Mouse (Mus musculus): Measurements from ENCODE around the gene Casq1.
"Not testable (repeated sequence)": the region's sequence is repeated elsewhere in the genome, so short reads cannot be mapped to it uniquely, and the experiment has no call there.

Casq1 gene

DNA sequence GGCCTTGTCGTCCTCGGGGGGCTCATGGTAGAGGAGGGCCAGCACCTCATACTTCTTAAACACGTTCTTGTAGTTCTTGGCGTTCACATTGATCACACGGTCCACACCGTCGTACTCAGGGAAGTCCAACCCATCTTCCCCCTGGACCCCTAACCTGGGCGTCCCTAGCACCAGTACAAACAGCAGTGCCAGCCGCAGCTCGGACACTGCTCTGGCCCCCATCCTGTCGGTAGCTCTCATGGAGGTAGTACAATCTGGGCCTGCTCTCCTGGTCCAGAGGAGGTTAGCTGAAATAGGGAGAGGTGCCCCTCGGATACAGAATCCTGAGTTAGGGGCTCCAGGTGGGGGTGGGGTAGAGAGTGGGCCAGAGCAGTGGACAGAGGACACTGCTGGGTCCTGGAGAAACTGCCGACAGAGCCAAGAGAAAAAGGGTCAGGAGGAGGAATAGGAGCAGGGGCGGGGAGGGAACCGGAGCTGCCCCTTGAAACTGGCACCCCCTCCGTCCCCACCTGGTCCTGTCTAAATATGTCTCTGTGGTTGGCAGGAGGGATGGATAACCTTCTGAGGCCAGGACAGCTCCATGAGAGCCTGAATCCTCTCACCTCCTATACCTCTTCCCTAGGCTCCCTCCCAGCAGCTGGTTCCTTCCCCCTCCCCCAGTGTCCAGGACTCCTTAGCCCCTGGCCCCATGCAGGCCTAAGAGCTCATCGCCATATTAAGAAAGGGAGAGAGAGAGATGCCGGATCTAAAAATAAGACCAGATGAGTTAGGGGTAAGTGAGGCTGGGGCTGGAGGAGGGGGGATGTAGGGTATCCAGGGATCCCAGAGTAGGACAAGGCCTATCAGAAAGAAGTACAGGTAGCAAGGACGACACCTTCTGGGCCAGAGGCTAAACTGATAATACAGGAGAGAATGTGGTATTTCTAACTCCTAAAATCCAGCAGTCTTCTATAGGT lies at the start of gene Casq1:
Gene Casq1 (minus strand): TSS at position 418 of the 956 bp plus-strand sequence.
- no peak for DNase-seq (ENCODE audit: low spot score in 2 of 2)

DNA sequence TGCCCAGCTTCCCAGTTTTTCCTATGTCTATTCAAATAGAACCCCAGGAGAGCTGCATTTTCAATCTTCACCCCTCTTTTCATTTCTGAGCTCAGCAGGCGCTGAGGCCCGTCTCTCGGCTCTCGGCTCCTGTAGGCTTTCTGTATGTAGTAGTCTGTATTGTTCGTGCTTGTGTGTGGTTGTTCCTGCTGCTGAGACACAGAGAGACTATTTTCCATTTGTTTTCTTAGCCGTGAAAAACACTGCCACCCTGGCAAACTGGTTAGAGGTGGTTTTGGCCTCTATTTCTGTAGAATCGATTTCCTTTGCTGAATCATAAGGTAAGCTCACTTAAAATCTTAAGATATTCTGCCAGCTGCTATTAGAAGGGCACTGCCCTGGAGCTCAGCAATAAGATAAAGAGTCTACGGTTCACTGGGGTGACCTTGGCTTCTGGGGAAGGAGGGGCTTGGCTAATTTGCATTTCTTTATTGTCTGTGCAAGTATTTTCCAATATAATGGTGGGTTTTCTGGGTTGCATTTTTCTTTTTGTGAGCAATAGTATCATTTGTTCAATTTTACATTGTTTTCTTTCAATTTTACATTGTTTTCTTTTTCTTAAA lies 41.9 kb upstream of the Casq1 start, which contains the start of gene Igsf8:
Gene Igsf8 (plus strand): TSS at position 165 of the 602 bp plus-strand sequence.
- DNase-seq (ENCODE audit: low spot score in 2 of 2) = no peak

GRCm38 (mm10) chr1:172258314-172258713 lies 38.6 kb upstream of the Casq1 start, which contains the start of gene Atp1a4:
Gene Atp1a4, minus strand, starts transcription at chr1:172258414.
- DNase-seq (ENCODE audit: low spot score in 2 of 2) = no peak

DNA sequence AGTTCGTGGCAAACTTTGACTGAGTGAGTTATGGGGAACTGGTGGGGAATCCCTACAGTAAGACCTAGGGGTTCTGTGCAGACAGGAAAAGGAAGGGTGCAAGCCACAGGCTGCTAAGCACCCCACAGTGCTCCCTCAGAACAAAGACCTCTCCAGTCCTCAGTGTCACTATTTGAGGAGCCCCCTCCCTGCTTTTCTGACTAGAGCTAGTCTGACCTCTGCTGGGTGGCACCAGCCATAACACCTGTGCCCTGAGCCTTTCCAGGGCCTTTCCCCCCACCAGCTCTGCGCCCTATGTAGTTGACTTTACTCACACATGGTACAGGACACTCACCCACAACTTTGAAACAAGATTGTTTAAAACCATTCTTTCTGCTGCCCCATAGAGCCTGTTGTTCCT lies 28.0 kb upstream of the Casq1 start:
- DNase-seq (ENCODE audit: low spot score in 2 of 2) = no peak

- DNase-seq (ENCODE audit: low spot score in 2 of 2) = no peak
Measured at GRCm38 (mm10) chr1:172247216-172247615, 27.5 kb upstream of the Casq1 start.

- DNase-seq (ENCODE audit: low spot score in 2 of 2) = not testable (repeated sequence)
Measured at GRCm38 (mm10) chr1:172244645-172245044, 25.0 kb upstream of the Casq1 start.

DNA sequence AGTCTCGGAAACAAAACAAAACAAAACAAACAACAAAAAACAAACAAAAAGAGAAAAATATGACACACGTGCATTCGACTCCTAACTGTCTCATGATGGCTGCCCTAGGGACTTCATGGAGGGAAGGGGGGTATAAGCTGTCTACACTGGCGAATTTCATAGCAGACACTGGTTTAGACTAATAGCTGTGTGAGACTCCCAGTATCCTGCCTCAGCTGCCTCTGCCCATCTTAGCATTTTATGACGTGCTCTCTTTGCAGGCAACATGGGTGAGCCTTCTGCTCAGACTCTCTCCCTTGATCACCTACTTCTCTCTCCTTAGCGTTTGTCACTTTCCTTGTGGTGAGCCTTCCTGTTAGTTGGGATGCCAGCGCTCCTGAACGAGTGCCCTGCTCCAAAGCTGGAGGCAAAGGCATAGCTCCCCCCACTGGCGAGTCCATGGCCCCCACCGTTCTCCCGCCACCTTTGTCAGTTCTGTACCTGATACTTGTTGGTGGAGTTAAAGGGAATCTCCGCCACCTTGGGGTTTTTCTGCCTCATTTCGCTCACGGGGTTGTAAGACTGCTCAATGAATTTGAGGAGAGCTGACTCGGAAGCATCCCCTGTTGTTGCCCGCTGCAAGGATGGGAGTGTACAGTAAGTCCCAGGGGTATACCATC lies 24.0 kb upstream of the Casq1 start:
- DNase-seq (ENCODE audit: low spot score in 2 of 2) = no peak

GRCm38 (mm10) chr1:172242401-172242800 lies 22.7 kb upstream of the Casq1 start:
- DNase-seq (ENCODE audit: low spot score in 2 of 2) = peak; percentile 53 to 60

DNA sequence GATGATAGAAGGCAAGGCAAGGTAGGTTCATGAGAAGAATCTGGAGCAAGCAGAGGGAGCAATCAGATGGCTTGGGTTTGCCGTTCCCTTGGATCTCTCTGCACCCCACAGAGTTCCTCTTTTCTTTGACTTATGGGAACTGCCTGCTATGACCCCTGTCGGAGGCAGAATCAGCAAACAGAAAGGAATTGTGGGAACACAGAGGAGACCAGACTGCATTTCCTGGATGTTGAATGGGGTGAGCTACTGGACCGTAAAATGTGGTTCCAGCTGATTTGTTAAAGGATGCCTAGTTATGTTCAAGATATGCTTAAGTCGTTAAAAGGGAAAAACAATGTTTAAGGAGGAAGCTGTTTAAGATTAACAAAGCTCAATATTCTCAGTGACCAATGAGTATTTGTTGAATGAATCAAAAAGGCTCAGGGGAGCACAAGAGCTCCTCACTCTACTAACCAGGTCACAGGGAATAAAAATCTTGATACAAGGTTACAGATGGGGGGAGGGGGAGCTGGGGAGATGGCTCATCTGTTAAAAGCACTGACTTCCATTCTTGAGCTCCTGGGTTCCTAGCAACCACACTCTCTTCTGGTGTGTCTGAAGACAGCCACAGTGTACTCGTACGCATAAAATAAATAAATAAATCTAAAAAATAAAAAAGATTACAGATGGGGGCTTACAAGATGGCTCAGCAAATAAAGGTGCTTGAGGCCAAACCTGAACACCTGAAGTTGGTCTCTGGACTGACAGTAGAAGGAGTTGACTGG lies 21.5 kb upstream of the Casq1 start:
- DNase-seq (ENCODE audit: low spot score in 2 of 2) = peak in 1 of 2 experiments; percentile 21

- DNase-seq (ENCODE audit: low spot score in 2 of 2) = no peak
Measured at GRCm38 (mm10) chr1:172229215-172229614, 9.5 kb upstream of the Casq1 start.

DNA sequence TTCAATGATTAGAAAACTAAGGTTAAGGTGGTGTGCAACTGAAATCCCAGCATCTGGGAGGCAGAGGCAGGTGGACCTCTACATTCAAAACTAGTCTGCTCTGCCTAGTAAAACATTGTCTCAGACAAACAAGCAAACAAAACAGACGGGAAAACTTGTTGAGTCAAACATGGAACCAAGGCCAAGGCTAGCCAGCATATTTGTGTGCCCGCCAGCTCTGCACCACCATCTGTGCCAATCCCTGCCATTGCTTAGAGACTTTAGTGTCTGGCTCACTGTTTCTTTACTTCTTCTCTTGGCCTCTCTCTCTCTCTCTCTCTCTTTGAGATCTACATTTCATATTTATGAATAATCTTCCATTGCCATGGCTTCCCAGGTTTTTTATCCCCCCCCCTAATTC lies 8.5 kb upstream of the Casq1 start:
- DNase-seq (ENCODE audit: low spot score in 2 of 2) = no peak

GRCm38 (mm10) chr1:172221297-172222063 lies 1.8 kb upstream of the Casq1 start:
- no peak for DNase-seq (ENCODE audit: low spot score in 2 of 2)

- DNase-seq (ENCODE audit: low spot score in 2 of 2) = peak; percentile 91 to 92
Measured at GRCm38 (mm10) chr1:172220414-172220813, 746 bp upstream of the Casq1 start.

DNA sequence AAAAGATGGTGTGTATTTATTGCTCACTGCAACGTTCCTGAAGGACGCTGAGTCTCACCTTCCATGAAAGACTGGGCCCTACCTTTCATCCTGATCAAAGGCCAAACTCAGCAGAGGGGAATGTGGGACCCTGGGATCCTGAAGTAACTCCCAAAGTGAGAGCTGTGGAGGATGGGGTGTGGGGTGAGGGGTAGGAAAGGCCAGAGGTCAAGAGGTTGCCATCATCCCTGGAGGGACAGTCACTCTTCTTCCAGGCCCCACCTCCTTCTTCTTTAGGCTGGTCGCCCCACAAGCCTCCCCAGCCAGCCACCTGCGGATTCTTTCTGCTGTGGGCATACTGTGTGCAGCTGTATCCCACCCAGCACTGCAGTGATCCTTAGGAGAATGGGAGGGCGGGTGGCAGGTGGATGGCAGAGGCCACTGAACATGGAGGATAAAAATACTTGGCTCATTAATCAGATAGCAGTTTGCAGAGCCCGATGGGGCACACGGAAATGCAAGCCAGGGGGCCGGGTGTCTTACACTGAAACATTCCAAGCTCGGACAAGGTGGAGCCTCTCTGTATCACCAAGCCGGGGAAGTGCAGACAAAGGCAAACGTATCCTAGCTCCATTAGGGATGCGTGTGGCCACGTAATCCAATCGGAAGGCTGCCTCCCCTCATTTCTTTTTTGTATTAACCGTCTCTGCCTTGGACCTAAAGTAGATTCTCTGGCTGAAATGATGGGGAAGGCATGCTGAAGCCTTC lies 1.3 kb downstream of the Casq1 start:
- no peak for DNase-seq (ENCODE audit: low spot score in 2 of 2)

- peak; percentile 93 to 94 for DNase-seq (ENCODE audit: low spot score in 2 of 2)
Measured at GRCm38 (mm10) chr1:172217148-172217547, 2.5 kb downstream of the Casq1 start.

GRCm38 (mm10) chr1:172214748-172215147 lies 4.9 kb downstream of the Casq1 start:
- DNase-seq (ENCODE audit: low spot score in 2 of 2) = peak in 1 of 2 experiments; percentile 67

DNA sequence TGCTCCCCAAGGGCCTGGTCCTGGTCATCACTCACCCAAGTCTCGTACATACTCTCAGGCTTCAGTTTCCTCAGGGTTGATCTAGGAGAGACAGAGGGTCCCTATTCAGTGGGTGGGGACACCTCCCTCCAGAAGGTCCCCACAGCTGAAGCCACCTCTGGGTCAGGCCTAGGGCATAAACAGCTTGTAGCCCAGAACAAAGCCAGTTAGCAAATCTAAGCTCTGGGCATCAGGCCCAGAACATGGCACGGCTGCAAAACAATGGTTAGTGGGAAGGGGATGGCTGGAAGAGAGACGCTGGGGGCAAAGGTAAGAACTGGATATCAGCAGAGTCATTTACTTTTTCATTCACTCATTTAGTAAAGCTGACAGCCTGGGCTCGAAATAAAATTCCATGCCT lies 5.9 kb downstream of the Casq1 start:
- DNase-seq (ENCODE audit: low spot score in 2 of 2) = no peak

DNA sequence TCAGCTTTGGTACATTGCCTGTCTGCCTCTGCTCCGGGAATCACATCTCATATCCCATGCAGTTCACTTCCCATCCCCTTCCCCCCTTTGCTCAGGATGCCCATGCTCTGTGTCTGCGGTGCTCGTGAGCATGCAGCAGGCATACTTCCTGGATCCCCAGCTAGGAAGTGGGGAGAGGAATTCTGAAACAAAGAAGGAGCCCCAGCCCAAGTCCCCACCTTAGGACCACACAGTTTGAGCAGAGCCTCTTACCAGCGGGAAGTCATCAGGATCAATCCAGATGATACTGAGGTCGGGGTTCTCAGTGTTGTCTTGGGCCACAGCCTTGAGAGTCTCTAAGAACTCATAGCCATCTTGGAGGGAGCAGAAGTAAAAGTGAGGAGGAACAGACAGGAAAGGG lies 6.9 kb downstream of the Casq1 start:
- DNase-seq (ENCODE audit: low spot score in 2 of 2) = no peak

DNA sequence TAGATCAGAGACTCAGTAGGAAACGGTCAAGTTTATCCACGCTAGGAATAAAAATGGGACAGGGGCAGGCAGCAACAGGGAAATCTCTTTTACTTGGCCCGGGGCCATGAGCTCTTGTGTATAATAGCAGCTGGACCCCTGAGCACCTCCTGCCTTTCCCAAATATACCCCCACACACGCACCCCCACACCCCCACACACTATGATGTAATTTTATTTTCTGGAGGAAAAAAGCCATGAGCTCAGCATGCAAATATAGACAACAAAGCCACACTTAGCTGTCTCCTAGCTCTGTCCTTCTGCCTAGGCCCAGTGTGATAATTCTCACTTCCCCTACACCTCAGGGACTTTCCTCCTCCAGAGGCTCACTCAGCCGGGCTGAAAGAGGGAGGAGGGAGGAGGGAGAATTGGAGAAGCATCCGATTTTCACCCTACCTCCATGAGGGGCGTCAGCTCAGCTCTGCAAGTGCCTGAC lies 12.5 kb downstream of the Casq1 start:
- peak in 1 of 2 experiments; percentile 34 for DNase-seq (ENCODE audit: low spot score in 2 of 2)

All from heart, adult 9 months (tissue).